Mouse (Mus musculus): ENCODE measurements around the gene Casq2.

Gene Casq2

GRCm38 (mm10) chr3:102079413-102079812 is 6.8 kb upstream of the Casq2 start:
- in situ Hi-C loops (cut with MboI; ENCODE audit: low sequenced_read_pairs), result no loop called here

GRCm38 (mm10) chr3:102081862-102082261 is 4.4 kb upstream of the Casq2 start:
- in situ Hi-C loops (cut with MboI; ENCODE audit: low sequenced_read_pairs), result no loop called here

- in situ Hi-C loops (cut with MboI; ENCODE audit: low sequenced_read_pairs), result no loop called here
Measured at GRCm38 (mm10) chr3:102083589-102084230, 2.5 kb upstream of the Casq2 start.

GRCm38 (mm10) chr3:102084833-102085491 is 1.3 kb upstream of the Casq2 start:
- in situ Hi-C loops (cut with MboI; ENCODE audit: low sequenced_read_pairs), result no loop called here

- in situ Hi-C loops (cut with MboI; ENCODE audit: low sequenced_read_pairs), result no loop called here
Measured at GRCm38 (mm10) chr3:102085719-102086118, 496 bp upstream of the Casq2 start.

- in situ Hi-C loops (cut with MboI; ENCODE audit: low sequenced_read_pairs), result no loop called here
Measured at GRCm38 (mm10) chr3:102094841-102095240, 8.6 kb downstream of the Casq2 start.

- in situ Hi-C loops (cut with MboI; ENCODE audit: low sequenced_read_pairs), result no loop called here
Measured at GRCm38 (mm10) chr3:102095412-102095811, 9.2 kb downstream of the Casq2 start.

- in situ Hi-C loops (cut with MboI; ENCODE audit: low sequenced_read_pairs), result no loop called here
Measured at GRCm38 (mm10) chr3:102096366-102096765, 10.2 kb downstream of the Casq2 start.

- in situ Hi-C loops (cut with MboI; ENCODE audit: low sequenced_read_pairs), result no loop called here
Measured at GRCm38 (mm10) chr3:102096976-102097375, 10.8 kb downstream of the Casq2 start.

- in situ Hi-C loops (cut with MboI; ENCODE audit: low sequenced_read_pairs), result no loop called here
Measured at GRCm38 (mm10) chr3:102099242-102099641, 13.0 kb downstream of the Casq2 start.

- in situ Hi-C loops (cut with MboI; ENCODE audit: low sequenced_read_pairs), result no loop called here
Measured at GRCm38 (mm10) chr3:102099793-102100192, 13.6 kb downstream of the Casq2 start.

GRCm38 (mm10) chr3:102101445-102101844 is 15.2 kb downstream of the Casq2 start:
- in situ Hi-C loops (cut with MboI; ENCODE audit: low sequenced_read_pairs), result no loop called here

GRCm38 (mm10) chr3:102103811-102104565 is 17.8 kb downstream of the Casq2 start:
- in situ Hi-C loops (cut with MboI; ENCODE audit: low sequenced_read_pairs), result no loop called here

- in situ Hi-C loops (cut with MboI; ENCODE audit: low sequenced_read_pairs), result no loop called here
Measured at GRCm38 (mm10) chr3:102108201-102108600, 22.0 kb downstream of the Casq2 start.

- in situ Hi-C loops (cut with MboI; ENCODE audit: low sequenced_read_pairs), result no loop called here
Measured at GRCm38 (mm10) chr3:102111979-102112599, 25.9 kb downstream of the Casq2 start.

- in situ Hi-C loops (cut with MboI; ENCODE audit: low sequenced_read_pairs), result no loop called here
Measured at GRCm38 (mm10) chr3:102120947-102121346, 34.7 kb downstream of the Casq2 start.

GRCm38 (mm10) chr3:102122046-102122445 is 35.8 kb downstream of the Casq2 start:
- in situ Hi-C loops (cut with MboI; ENCODE audit: low sequenced_read_pairs), result no loop called here

GRCm38 (mm10) chr3:102123654-102124053 is 37.4 kb downstream of the Casq2 start:
- in situ Hi-C loops (cut with MboI; ENCODE audit: low sequenced_read_pairs), result no loop called here

- in situ Hi-C loops (cut with MboI; ENCODE audit: low sequenced_read_pairs), result no loop called here
Measured at GRCm38 (mm10) chr3:102125546-102125945, 39.3 kb downstream of the Casq2 start.

- in situ Hi-C loops (cut with MboI; ENCODE audit: low sequenced_read_pairs), result no loop called here
Measured at GRCm38 (mm10) chr3:102127114-102127513, 40.9 kb downstream of the Casq2 start.

GRCm38 (mm10) chr3:102128242-102128641 is 42.0 kb downstream of the Casq2 start:
- in situ Hi-C loops (cut with MboI; ENCODE audit: low sequenced_read_pairs), result no loop called here

Data from CH12F3 (cell line).